Mouse (Mus musculus) fibroblast of lung, adult 2 months (primary cell): ENCODE results near the gene Wt1.

Experiments
- DNase-seq: peaks from one replicate; pipeline ENCODE4 v3.0.0-alpha.2; 2011; ENCODE audit warnings: low read depth

The Wt1 gene

DNA sequence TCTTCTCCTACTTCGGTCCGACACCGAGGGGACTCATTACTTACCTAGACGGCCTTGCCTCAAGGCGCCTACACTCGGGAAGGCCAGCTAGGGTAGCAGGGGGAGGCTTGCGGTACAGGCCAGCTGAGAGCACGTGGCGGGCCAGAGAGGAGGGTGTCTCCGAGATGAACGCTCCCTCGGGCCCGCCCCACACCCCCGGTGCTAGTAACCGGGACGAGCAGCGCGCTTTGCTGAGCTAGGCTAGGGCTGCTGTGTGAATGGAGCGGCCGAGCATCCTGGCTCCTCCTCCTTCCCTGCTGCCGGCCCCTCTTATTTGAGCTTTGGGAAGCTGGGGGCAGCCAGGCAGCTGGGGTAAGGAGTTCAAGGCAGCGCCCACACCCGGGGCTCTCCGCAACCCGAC is at the start of gene Wt1:
Wt1 (plus strand) TSS at position 251 of the 400 bp plus-strand sequence.
- DNase-seq: no peak

GRCm38 (mm10) chr2:105077151-105077550 is 49.2 kb upstream of the Wt1 start:
- DNase-seq: no peak

DNA sequence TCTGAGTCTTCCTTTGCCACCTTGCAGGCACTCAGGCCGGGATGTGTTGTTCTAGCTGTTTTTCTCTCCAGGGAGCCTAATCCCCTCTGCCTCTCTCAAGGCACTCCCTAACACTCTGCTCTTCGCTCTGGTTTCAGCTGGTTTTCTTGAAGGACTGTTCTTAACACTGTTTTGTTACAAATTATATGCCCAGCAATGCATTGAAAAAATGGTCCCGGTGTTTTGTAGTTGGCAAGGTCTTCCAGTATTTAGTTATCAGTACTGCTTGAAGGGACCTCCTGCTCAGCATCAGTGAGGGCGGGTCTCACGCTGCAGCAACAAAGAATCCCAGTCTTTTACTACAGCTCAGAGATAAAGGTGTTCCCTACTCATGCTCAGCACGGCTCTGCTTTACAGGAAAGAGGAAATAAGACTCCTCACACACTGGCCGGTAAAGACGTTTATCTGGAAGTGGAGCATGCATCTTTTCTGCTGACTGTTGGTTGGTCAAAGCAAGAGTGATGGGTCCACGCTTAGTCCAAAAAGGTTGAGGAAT is 44.0 kb upstream of the Wt1 start:
- DNase-seq: no peak

- no peak for DNase-seq
Measured at GRCm38 (mm10) chr2:105084035-105084434, 42.3 kb upstream of the Wt1 start.

GRCm38 (mm10) chr2:105086081-105086480 is 40.2 kb upstream of the Wt1 start:
- no peak for DNase-seq

GRCm38 (mm10) chr2:105088005-105088404 is 38.3 kb upstream of the Wt1 start:
- DNase-seq: no peak

DNA sequence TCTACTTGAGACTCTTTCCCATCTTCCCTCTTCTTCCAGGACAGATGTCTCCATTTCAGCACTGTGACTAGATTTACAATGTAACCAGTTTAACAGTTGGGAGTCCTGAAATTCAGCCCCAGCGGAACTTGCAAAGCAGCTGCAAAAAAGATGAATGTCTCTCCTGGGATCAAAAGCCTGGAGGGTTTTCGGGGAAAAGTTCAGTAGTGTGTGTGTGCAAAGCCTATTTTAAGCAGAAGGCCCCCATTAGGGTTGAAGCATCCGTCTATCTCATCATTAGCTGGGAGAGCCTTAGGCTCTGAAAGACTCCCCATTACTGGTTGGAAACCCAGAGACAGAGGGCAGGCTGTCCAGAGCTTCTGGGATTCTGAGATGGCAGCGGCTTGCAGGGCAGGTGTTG is 37.2 kb upstream of the Wt1 start:
- DNase-seq: no peak

DNA sequence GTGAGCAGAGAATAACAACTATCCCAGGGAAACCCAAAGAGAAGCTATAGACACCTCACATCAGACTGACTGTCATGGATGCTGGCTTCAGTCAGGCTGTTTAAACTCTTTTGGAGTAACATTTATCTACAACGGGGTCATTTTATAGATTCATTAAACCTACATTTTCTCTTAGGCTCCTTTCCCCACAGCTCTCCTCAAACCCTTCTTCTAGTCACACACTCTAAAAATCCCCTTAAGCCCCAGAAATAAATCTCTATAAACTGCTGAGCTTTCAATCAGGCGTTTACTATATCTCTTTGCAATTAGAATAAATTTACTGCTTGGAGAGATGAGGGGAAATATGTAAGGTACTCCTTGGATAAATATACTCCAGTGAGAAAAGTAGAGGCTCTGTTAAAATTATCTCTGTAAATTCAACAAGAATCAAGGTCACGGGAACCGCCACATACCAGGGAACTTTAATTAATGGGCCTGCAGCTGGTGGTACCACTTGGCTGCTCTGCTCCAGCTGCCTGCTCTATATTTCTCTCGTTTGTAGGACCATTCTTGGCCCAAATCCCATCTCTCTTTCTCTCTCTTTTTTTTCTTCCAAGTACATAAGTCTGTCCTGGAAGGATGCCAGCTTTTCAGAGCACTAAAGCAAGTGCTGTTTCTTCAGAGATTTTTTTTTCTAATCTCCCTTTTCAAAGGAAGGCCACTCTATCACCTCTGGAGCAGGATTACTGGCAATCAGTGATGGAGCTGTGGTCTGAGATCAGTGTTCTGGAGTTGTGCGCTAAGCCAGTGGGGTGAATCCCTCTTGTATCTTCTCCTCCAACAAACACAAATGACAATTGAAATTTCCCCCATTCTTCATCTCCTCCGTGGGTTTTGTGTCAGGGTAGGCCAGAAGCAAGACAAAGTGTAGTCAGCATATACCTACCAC is 36.5 kb upstream of the Wt1 start:
- no peak for DNase-seq

- no peak for DNase-seq
Measured at GRCm38 (mm10) chr2:105090991-105091390, 35.3 kb upstream of the Wt1 start.

DNA sequence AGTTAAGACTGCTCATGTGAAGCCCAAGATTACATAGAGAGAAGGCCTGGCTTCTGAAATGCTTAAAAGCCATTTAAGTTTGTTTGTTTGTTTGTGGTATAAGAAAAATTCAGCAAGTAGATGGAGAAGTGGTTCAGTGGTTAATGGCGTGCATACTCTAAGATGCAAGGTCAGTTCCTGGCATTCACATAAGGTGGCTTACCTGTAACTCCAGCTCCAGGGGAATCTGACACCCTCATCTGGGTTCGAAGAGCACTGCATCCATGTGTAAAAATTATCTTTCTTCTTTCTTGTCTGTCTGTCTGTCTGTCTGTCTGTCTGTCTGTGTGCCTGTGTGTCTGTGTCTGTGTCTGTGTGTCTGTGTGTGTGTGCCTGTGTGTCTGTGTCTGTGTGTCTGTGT is 34.6 kb upstream of the Wt1 start, which contains the start of gene Gm11060:
Gm11060 (plus strand) TSS at position 301 of the 400 bp plus-strand sequence.
- no peak for DNase-seq

GRCm38 (mm10) chr2:105097294-105097953 is 28.9 kb upstream of the Wt1 start:
- no peak for DNase-seq

DNA sequence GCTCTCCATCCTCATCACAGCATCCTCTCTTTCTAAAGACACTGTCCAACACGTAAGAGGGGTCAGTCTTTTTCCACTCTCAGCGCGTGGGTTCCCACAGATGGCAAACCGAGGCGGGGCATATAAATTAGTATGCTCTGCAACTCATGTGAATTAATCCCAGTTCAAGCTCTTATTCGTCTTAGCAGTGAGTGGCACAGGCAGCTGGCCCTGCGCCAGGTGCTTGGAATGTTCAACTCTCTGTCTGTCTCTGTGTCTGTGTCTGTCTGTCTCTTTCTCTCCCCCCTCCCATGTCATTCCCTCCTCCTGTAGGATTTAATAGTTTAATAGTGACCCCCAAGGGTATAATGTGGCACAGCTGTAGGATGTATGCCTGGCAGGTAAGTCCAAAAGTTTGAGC is 26.9 kb upstream of the Wt1 start:
- DNase-seq: no peak

GRCm38 (mm10) chr2:105100541-105100940 is 25.8 kb upstream of the Wt1 start:
- no peak for DNase-seq

- DNase-seq: peak; percentile 13
Measured at GRCm38 (mm10) chr2:105108703-105109158, 17.6 kb upstream of the Wt1 start.

GRCm38 (mm10) chr2:105114074-105114473 is 12.3 kb upstream of the Wt1 start:
- no peak for DNase-seq

- no peak for DNase-seq
Measured at GRCm38 (mm10) chr2:105117669-105118068, 8.7 kb upstream of the Wt1 start.

DNA sequence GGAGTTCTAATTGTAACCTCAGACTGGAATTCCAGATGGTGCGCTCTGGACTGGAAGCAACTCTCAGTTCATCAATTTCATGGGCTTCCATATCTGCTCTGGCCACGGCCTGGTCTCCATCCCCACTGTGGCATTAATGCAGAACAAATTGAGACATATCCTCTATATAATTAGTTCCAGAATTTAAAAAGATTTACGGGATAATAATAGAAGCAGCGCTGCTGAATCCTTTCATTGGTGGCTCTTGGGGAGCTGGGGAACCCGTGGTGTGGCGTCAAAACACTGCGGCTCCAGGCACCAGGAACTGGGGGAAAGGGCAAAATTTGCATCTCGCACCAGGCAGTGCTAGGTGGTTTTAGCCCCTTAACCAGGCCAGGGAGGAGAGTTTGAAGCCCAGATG is 4.1 kb upstream of the Wt1 start:
- no peak for DNase-seq

DNA sequence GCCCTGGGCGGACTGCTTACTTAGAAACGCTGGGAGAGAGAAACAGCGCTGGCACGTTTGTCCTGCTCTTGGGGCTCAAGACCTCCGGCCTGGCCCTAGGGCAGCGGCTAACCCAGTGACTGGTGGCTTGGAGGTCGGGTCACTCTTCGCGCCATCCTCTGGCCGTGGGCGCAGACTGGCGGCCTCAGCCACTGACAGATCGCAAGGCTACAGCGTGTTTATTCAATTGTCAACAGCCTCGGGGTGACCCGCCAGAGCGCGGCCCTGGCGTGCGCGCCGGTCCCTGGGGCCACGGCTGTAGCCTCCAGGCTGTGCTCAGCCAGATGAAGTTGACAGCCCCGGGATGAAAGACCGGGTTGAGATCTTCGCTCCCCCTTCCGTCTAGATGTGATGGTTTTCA is 3.4 kb upstream of the Wt1 start:
- no peak for DNase-seq

- DNase-seq: no peak
Measured at GRCm38 (mm10) chr2:105123431-105123830, 2.9 kb upstream of the Wt1 start.

- no peak for DNase-seq
Measured at GRCm38 (mm10) chr2:105123881-105124280, 2.4 kb upstream of the Wt1 start.

- no peak for DNase-seq
Measured at GRCm38 (mm10) chr2:105124391-105124790, 1.9 kb upstream of the Wt1 start.

- no peak for DNase-seq
Measured at GRCm38 (mm10) chr2:105125205-105125604, 1.1 kb upstream of the Wt1 start.

GRCm38 (mm10) chr2:105125641-105126040 is 688 bp upstream of the Wt1 start:
- DNase-seq: no peak
